Mouse (Mus musculus) liver, embryonic 12.5 days (tissue): ENCODE data around the gene Bod1l. TPM values are rescaled to one million over a fixed set of nuclear protein-coding genes. Genes with fewer than 3 reads are reported as not detected.

ENCODE experiments used
- ATAC-seq: fragments of 200-750 bp; cut with Nextera tagmentation; 2 replicates; pipeline ENCODE4 v1.8.0; 2017; ENCODE audit warnings: moderate number of reproducible peaks, mild to moderate bottlenecking, moderate library complexity
- H3K27ac ChIP-seq: fragments of 300-500 bp; sonication (generic); 2 replicates; pipeline ENCODE4 v1.5.1; 2016; ENCODE audit warnings: mild to moderate bottlenecking
- H3K27me3 ChIP-seq: fragments of 300-500 bp; sonication (generic); replicated peaks from 2 replicates; pipeline ENCODE4 v1.6.1; 2016; ENCODE audit warnings: mild to moderate bottlenecking, moderate library complexity
- H3K36me3 ChIP-seq: fragments of 300-500 bp; sonication (generic); 2 replicates; pipeline ENCODE4 v1.6.1; 2016; ENCODE audit warnings: mild to moderate bottlenecking, moderate library complexity
- H3K4me1 ChIP-seq: fragments of 300-500 bp; sonication (generic); 2 replicates; pipeline ENCODE4 v1.6.1; 2016
- H3K4me2 ChIP-seq: fragments of 300-500 bp; sonication (generic); 2 replicates; pipeline ENCODE4 v1.6.1; 2016; ENCODE audit warnings: mild to moderate bottlenecking, moderate library complexity
- H3K4me3 ChIP-seq: fragments of 300-500 bp; sonication (generic); 2 replicates; pipeline ENCODE4 v1.5.1; 2016; ENCODE audit warnings: mild to moderate bottlenecking, moderate library complexity
- H3K9ac ChIP-seq: fragments of 300-500 bp; sonication (generic); 2 replicates; pipeline ENCODE4 v1.6.1; 2016; ENCODE audit warnings: mild to moderate bottlenecking, moderate library complexity
- H3K9me3 ChIP-seq: fragments of 300-500 bp; sonication (generic); replicated peaks from 2 replicates; pipeline ENCODE4 v1.6.1; 2016; ENCODE audit warnings: mild to moderate bottlenecking, moderate library complexity
- WGBS: fragments of 180-500 bp; shearing (Covaris S2); methylation state at CpG from one replicate; pipeline ENCODE4 v1.1.7; 2016; ENCODE audit not compliant: insufficient replicate concordance; 5-methylcytosine and 5-hydroxymethylcytosine counted together
- polyA plus RNA-seq: library from polyadenylated mRNA; unstranded; fragments of >200 nt; fragmentation: Nextera tagmentation; extraction: Ambion mirVana; gene quantifications from 2 replicates; pipeline ENCODE4 v1.2.1, GENCODE M21; 2016

Gene Bod1l
- 15.6 and 16.5 TPM in 2 replicates for polyA plus RNA-seq

DNA sequence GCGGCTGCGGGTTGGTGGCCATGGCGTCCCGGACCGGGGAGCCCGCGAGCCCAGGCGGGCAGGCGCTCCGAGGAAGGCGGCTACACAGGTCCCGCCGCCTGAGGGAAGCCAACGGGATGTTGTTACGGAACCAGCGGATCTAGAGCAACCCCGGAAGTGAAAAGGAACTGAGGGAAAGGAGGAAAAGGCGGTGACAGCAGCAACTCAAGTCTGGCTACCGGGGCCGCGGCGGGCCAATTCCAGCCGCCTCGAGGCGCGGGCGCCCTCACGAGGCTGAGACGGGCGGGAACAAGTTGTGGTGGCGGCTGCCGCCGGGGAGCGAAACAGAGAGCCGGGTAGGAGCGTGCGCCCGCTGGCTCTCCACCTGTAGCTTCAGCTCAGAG is at the start of gene Bod1l:
Gene Bod1l, minus strand, starts transcription at position 169 of the 383 bp plus-strand sequence.
- H3K36me3 ChIP-seq, result peaks cover 10% of the 10 kb centered on the region
- peak within 1 kb of the TSS; percentile 86 for H3K27ac ChIP-seq
- H3K4me3 ChIP-seq, result peak within 1 kb of the TSS; percentile 99
- no peaks in the 10 kb centered on the region for H3K27me3 ChIP-seq
- under 1% methylated on average over 38 of the region's 38 CpGs for WGBS
- peak; percentile 92 for ATAC-seq
- peak within 1 kb of the TSS; percentile 97 for H3K9ac ChIP-seq
- H3K4me2 ChIP-seq, result peak within 1 kb of the TSS; percentile 86
- H3K9me3 ChIP-seq, result no peaks in the 10 kb centered on the region
- H3K4me1 ChIP-seq, result peaks cover 35% of the 10 kb centered on the region

DNA sequence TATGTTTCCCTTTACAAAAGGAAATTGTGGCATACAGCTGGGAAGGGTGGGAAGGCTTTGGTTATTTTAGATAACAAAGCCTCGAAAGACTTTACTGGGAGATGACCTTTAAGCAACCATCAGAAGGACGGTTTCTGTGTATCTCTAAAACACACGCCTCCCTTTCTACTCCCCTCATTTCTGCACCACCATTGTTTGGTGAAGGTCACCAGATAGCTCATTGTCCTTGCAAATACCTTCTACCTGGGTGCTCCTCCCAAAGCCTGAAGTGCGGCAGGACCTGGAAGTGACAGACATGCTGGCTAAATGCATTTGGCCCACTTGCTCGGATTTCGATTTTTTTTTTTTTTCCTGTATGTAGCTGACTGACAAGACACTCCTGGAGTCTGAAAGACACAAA is 49.2 kb upstream of the Bod1l start:
- no peak overlapping the region for H3K27ac ChIP-seq
- no peaks in the 10 kb centered on the region for H3K27me3 ChIP-seq
- H3K4me1 ChIP-seq, result no peaks in the 10 kb centered on the region
- no peak overlapping the region for H3K4me3 ChIP-seq
- no peak overlapping the region for H3K9ac ChIP-seq
- no peak for ATAC-seq
- H3K36me3 ChIP-seq, result no peaks in the 10 kb centered on the region
- no peak overlapping the region for H3K4me2 ChIP-seq
- 35% methylated on average over 6 of the region's 6 CpGs for WGBS
- H3K9me3 ChIP-seq, result no peaks in the 10 kb centered on the region

DNA sequence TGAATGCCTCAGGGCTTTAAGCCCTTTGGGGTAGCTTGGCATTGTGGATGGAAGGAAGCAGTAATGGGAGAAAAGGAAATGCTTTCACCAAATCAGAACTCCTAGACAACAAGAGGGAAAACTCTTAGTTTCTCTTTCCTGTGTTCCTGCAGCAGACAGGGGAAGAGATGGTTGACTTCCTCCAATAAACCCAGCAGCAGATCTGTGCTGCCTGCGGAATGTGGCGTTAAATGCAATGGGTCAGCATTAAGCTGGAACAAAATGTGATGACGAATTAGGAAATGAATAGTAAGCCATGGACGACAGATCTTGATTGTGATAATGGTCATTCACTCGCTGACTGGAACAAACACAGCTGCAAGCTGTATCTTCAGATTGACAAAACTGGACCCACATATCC is 46.8 kb upstream of the Bod1l start:
- no peak overlapping the region for H3K4me3 ChIP-seq
- H3K27ac ChIP-seq, result no peak overlapping the region
- no peak overlapping the region for H3K9ac ChIP-seq
- H3K27me3 ChIP-seq, result no peaks in the 10 kb centered on the region
- ATAC-seq, result no peak
- no peak overlapping the region for H3K4me2 ChIP-seq
- H3K36me3 ChIP-seq, result no peaks in the 10 kb centered on the region
- no peaks in the 10 kb centered on the region for H3K9me3 ChIP-seq
- WGBS, result 55% methylated on average over 5 of the region's 5 CpGs
- no peaks in the 10 kb centered on the region for H3K4me1 ChIP-seq

DNA sequence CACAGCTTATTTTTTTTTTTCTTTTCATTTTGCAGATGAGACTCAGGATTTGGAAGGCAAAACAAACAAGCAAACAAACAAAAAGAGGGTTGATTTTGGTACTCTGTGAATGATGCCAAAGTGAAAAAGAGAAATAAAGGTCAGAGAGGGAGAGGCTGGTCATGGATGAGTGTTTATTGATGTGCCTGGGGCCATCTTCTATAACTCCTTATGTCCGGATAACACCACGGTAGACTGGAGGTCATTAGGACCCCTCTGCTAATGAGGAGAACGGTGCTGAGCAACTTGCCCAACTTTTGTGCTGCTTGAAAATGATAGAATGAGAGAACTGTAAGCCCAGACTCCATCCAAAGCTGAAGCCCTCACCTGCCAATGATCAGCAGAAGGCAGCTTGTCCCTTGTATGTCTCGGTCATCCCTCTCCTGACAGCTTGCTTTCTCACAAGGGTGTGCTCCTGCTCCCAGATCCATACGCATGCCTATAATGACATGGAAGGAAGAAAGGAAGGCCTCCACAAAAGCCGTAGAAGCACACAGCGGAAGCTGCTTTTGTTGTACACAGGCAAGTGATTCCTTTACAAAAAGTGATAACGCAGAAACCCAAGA is 45.2 kb upstream of the Bod1l start:
- Histone ChIP-seq H3K4me1 (no peaks in the 10 kb centered on the region), H3K27ac (no peak overlapping the region), H3K27me3 (no peaks in the 10 kb centered on the region), H3K4me3 (no peak overlapping the region), H3K9me3 (no peaks in the 10 kb centered on the region), H3K9ac (no peak overlapping the region), H3K4me2 (no peak overlapping the region), H3K36me3 (no peaks in the 10 kb centered on the region)
- WGBS, result 74% methylated on average over 8 of the region's 8 CpGs
- no peak for ATAC-seq

DNA sequence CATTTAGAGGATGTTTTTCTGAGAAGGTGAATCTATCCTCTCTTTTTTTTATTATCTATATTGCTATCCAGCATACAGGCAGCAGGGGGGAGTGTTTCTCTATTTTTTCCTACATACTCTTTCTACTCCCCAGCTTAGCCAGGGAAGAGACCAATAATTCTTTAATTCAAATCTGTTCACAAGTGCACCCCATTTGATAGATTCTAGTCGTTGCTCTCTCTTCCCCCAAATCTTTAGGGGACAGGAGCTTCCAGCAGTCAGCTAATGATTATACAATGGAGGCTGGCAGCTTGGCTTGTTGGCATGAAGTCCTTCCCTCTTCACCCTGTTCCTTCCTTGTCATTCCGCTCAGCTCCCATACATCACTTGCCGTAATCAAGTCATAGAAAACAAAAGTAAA is 44.7 kb upstream of the Bod1l start:
- no peak overlapping the region for H3K27ac ChIP-seq
- no peak overlapping the region for H3K9ac ChIP-seq
- H3K4me2 ChIP-seq, result no peak overlapping the region
- H3K4me1 ChIP-seq, result no peaks in the 10 kb centered on the region
- no peaks in the 10 kb centered on the region for H3K36me3 ChIP-seq
- no peaks in the 10 kb centered on the region for H3K9me3 ChIP-seq
- no peaks in the 10 kb centered on the region for H3K27me3 ChIP-seq
- no peak for ATAC-seq
- no peak overlapping the region for H3K4me3 ChIP-seq
- 58% methylated on average over 3 of the region's 3 CpGs for WGBS

DNA sequence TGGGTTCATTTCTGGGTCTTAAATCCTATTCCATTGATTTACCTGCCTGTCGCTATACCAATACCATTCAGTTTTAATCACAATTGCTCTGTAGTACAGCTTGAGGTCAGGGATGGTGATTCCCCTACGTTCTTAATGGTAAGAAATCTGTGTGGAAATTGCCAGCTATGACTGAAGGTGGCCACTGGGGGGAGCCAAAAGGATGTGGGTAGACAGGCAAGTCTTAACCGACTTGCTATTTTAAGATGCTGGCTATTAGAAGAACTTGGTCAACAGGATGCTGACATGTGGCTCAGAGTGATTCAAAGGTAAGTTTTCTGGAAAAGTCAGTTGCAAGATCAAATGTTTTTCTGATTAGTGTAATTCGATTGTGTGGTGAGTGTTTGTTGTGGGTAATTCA is 43.6 kb upstream of the Bod1l start:
- H3K36me3 ChIP-seq, result no peaks in the 10 kb centered on the region
- no peaks in the 10 kb centered on the region for H3K4me1 ChIP-seq
- H3K9me3 ChIP-seq, result no peaks in the 10 kb centered on the region
- no peak overlapping the region for H3K4me3 ChIP-seq
- H3K27ac ChIP-seq, result no peak overlapping the region
- H3K27me3 ChIP-seq, result no peaks in the 10 kb centered on the region
- ATAC-seq, result no peak
- 8% methylated on average over 4 of the region's 4 CpGs for WGBS
- H3K4me2 ChIP-seq, result no peak overlapping the region
- H3K9ac ChIP-seq, result no peak overlapping the region

DNA sequence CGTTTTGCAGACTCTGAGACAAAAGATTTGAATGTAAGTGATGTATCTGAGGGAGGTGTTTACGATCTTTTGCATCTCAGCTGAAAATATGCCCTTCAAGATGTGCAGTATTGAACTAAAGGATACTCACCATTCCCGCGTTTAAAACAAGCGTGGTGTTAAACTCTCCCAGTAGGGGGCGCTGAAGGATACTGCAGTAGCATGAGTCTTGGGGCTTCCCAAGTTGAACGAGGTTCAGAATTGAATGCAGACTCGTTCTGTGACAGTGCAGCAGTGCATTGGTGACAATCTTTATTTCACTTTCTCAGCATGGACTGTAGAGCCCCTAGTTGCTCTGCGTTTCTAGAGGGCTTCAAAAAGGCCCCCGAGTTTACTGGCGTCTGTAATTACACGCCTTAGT is 40.4 kb upstream of the Bod1l start:
- Histone ChIP-seq H3K4me2 (no peak overlapping the region), H3K36me3 (no peaks in the 10 kb centered on the region), H3K4me3 (no peak overlapping the region), H3K9me3 (no peaks in the 10 kb centered on the region), H3K27ac (no peak overlapping the region), H3K4me1 (no peaks in the 10 kb centered on the region), H3K27me3 (no peaks in the 10 kb centered on the region), H3K9ac (no peak overlapping the region)
- ATAC-seq, result no peak
- WGBS, result 22% methylated on average over 12 of the region's 12 CpGs

- H3K27ac ChIP-seq, result no peak overlapping the region
- H3K4me1 ChIP-seq, result no peaks in the 10 kb centered on the region
- WGBS, result 70% methylated on average over 2 of the region's 2 CpGs
- H3K4me3 ChIP-seq, result no peak overlapping the region
- no peaks in the 10 kb centered on the region for H3K9me3 ChIP-seq
- H3K27me3 ChIP-seq, result no peaks in the 10 kb centered on the region
- no peak for ATAC-seq
- H3K36me3 ChIP-seq, result no peaks in the 10 kb centered on the region
- H3K9ac ChIP-seq, result no peak overlapping the region
- no peak overlapping the region for H3K4me2 ChIP-seq
Observed at GRCm38 (mm10) chr5:41871164-41871563, 27.0 kb upstream of the Bod1l start.

DNA sequence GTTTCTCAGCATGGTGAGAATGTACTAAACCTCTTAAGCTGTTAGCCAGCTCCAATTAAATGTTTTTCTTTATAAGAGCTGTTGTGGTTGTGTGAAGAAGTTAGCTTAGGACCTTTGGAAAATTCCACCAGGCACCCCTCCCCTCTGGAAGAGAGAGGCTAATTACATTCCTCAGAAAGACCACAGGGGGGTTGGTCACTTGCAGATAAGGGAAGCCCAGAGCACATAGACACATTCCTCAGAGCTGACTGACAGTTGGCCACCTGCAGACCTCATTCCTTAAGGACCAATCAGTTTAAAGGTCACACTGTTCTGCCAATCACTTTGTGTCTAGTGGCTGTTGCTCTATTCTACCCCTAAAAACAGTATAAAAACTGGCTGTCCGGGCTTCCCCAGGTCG is 11.7 kb upstream of the Bod1l start:
- WGBS, result 69% methylated on average over 2 of the region's 2 CpGs
- no peak overlapping the region for H3K27ac ChIP-seq
- no peak for ATAC-seq

GRCm38 (mm10) chr5:41845558-41845937 is 1.4 kb upstream of the Bod1l start:
- no peaks in the 10 kb centered on the region for H3K9me3 ChIP-seq
- no peak for ATAC-seq
- H3K9ac ChIP-seq, result peak overlapping the region; percentile 72
- peaks cover 35% of the 10 kb centered on the region for H3K4me1 ChIP-seq
- H3K27ac ChIP-seq, result peak overlapping the region; percentile 12; the same call in 1 of the 2 replicates
- no peaks in the 10 kb centered on the region for H3K27me3 ChIP-seq
- 32% methylated on average over 2 of the region's 2 CpGs for WGBS
- H3K4me2 ChIP-seq, result peak overlapping the region; percentile 86
- peaks cover 8% of the 10 kb centered on the region; the same call in 1 of the 2 replicates for H3K36me3 ChIP-seq
- H3K4me3 ChIP-seq, result peak overlapping the region; percentile 99

More for the DNA sequence above, 11.7 kb upstream of the Bod1l start:
- H3K27me3 ChIP-seq, result no peaks in the 10 kb centered on the region
- no peak overlapping the region for H3K9ac ChIP-seq
- no peak overlapping the region for H3K4me2 ChIP-seq
- no peak overlapping the region for H3K4me3 ChIP-seq
- no peaks in the 10 kb centered on the region for H3K4me1 ChIP-seq
- no peaks in the 10 kb centered on the region for H3K36me3 ChIP-seq
- no peaks in the 10 kb centered on the region for H3K9me3 ChIP-seq

DNA sequence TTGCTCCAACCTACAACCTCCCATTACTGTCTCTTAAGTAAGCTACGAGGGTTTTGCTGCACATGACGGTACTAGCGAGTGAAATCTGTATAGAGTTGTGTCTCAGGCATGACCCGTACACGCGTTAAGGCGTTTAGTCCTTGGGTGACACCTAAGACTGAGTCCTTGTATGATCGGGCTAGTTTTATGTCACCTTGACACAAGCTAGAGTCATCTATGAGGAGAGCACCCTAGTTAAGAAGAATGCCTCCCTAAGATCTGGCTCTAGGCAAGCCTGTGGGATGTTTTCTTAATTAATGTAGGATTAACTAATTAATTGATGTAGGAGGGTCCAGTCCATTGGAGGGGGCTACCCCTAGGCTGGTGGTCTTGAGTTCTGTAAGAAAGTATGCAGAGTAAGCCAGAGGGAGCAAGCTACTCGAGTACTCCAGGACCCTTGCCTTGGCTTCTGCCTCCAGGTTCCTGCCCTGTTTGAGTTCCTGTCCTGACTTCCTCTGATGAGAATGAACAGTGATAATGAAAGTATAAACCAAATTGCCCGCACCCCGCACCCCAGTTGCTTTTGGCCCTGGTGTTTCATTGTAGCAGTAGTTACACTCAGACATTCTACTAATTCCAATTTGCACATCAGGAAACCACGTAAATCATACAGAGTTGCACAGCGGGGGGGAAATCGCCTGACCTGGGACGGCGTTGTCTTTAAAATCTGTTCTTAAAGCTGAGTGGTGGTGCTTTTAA is 874 bp upstream of the Bod1l start:
- Histone ChIP-seq H3K9me3 (no peaks in the 10 kb centered on the region), H3K4me2 (peak overlapping the region; percentile 86), H3K4me3 (peak overlapping the region; percentile 99), H3K27me3 (no peaks in the 10 kb centered on the region), H3K27ac (peak overlapping the region; percentile 12; the same call in 1 of the 2 replicates), H3K4me1 (peaks cover 35% of the 10 kb centered on the region), H3K9ac (peak overlapping the region; percentile 72), H3K36me3 (peaks cover 10% of the 10 kb centered on the region)
- ATAC-seq, result peak; percentile 44
- WGBS, result 11% methylated on average over 16 of the region's 16 CpGs

- peak; percentile 27; the same call in 1 of the 2 replicates for ATAC-seq
- peak overlapping the region; percentile 97 for H3K9ac ChIP-seq
Observed at GRCm38 (mm10) chr5:41843419-41844146, 532 bp downstream of the Bod1l start.

More at GRCm38 (mm10) chr5:41843419-41844146, 532 bp downstream of the Bod1l start:
- H3K27me3 ChIP-seq, result no peaks in the 10 kb centered on the region
- peak overlapping the region; percentile 86 for H3K4me2 ChIP-seq
- H3K4me1 ChIP-seq, result peaks cover 35% of the 10 kb centered on the region
- H3K27ac ChIP-seq, result peak overlapping the region; percentile 86
- WGBS, result under 1% methylated on average over 46 of the region's 46 CpGs
- H3K9me3 ChIP-seq, result no peaks in the 10 kb centered on the region
- peaks cover 12% of the 10 kb centered on the region for H3K36me3 ChIP-seq
- peak overlapping the region; percentile 99 for H3K4me3 ChIP-seq
